Mouse (Mus musculus): ENCODE results near the gene Thap8.

The Thap8 gene

DNA sequence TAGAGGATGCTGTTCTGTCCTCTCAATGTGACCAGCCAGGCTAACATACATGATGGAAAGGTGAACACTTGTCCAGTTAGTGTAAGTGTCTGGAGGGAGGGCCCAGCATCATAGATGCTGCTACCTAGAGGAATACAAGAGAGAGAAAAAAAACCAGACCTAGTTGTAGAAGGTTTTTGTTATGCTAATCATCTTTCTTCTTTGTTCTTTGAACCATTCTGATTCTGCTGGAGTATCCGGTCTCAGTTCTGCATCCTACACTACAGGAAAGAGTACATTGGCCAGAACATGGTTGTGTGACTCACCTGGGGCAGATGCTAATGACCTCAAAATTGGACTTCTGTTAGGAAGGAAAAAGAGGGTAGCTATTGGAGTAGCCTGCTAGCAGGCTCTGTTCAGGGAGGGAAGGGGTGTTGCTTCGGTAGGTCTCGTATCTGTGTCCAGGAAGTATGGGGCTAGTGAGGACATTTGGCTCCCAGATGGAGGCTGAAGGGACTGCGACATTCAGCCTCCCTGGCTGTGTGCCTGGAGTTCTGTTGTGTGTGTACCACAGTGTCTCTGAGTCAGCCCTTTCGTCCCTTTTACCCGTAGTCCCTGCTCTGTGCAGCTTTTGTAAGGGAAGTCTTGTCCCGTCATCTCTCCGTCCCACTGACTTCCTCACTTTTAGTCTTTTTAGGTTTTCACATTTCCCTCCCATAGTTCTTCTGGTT is 7.0 kb downstream of the Thap8 start:
- peak; percentile 56 to 70 for DNase-seq

- no peak for DNase-seq
Measured at GRCm38 (mm10) chr7:30288046-30288445, 8.2 kb downstream of the Thap8 start.

- DNase-seq: no peak
Measured at GRCm38 (mm10) chr7:30289071-30289713, 9.3 kb downstream of the Thap8 start.

GRCm38 (mm10) chr7:30289714-30290399 is 10.0 kb downstream of the Thap8 start:
- no peak for DNase-seq

GRCm38 (mm10) chr7:30291215-30292131 is 11.6 kb downstream of the Thap8 start, which contains the start of gene Clip3:
Clip3 (plus strand) TSS chr7:30291728.
- DNase-seq: peak; percentile 55 to 62

DNA sequence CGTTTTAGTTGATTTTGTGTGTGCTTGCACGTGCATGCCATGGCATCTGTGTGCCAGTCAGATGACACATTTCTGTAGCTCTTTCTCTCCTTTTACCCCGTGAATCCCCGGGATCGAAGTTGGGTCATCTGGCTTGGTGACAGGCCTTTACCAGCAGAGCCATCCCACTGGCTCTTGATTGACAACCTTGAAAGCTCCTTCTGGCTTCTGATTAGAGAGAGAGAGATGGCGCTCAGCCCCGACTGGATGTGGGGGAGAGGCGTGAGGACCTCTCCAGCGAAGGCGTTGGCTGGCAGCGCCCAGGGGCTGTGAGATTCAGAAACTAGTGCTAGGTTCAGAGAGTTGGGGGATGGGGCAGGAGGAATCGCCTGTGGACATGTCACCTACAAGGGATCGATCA is 13.9 kb downstream of the Thap8 start:
- no peak for DNase-seq

DNA sequence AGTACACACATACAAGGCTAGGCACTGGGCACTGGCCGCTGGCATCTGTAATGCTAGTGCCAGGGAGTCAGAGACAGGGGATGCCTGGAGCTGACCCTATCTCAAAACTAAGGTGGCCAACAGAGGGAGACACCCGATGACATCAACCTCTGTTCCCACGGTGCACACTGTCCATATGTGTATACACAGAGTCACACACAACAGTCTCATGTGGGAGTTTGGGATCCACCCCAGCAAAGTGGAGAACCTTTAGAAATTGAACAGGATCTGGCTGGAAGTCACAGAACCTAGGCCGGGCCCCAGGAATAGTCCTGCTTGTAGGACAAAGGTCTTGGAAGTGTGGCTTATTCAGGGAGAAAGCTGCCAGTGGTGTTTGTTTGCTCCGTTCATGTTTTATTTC is 14.4 kb downstream of the Thap8 start:
- no peak for DNase-seq

DNA sequence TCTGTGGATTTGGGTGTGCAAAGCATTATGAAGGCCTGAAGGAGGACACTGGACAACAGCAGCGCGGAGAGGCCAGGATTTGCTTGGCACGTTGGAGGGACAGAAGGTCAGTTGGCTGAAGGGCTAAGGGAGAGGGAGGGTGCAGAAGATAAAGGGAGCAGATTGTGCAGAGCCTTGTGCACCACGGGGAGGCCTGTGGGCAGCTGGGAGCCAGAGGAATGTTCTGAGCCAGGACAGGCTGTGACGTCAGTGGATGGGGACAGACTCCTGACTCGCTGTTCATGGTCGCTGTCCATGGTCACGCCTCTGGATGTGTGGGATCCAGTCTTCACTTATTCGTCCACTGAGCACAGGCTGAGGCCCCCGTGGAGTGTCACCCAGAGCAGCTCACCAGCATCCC is 15.2 kb downstream of the Thap8 start:
- DNase-seq: peak in 1 of 2 experiments; percentile 64

DNA sequence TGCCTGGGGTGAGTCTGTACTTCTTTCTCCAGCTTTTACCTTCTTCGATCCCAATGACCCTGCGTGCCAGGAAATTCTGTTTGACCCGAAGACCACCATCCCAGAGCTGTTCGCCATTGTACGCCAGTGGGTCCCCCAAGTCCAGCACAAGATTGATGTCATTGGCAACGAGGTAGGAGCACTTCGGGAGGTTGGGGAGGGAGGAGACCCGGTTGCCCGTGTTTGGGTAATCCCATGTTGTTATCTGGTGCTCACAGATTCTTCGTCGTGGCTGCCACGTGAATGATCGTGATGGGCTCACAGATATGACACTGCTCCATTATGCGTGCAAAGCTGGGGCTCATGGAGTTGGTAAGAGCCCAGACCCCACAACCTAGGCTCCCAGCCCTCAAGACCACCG is 16.9 kb downstream of the Thap8 start:
- DNase-seq: no peak

- DNase-seq: no peak
Measured at GRCm38 (mm10) chr7:30297266-30297665, 17.4 kb downstream of the Thap8 start.

DNA sequence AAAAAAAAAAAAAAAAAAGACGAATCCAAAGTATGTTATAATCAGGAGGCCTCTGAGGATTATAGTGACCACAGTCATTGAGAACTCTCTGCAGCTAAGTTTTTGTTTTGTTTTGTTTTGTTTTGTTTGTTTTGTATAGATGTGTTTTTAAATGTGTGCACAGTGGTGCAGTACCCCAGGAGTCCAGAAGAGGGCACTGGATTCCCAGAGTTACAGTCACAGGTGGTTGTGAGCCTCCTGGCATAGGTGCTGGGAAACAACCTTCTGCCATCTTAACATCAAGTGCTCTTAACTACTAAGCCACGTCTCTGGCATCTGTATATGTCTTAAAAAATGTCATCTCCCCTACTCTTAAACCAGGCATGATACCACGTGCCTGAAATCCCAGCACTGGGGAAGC is 21.0 kb downstream of the Thap8 start:
- DNase-seq: peak in 1 of 2 experiments; percentile 45

DNA sequence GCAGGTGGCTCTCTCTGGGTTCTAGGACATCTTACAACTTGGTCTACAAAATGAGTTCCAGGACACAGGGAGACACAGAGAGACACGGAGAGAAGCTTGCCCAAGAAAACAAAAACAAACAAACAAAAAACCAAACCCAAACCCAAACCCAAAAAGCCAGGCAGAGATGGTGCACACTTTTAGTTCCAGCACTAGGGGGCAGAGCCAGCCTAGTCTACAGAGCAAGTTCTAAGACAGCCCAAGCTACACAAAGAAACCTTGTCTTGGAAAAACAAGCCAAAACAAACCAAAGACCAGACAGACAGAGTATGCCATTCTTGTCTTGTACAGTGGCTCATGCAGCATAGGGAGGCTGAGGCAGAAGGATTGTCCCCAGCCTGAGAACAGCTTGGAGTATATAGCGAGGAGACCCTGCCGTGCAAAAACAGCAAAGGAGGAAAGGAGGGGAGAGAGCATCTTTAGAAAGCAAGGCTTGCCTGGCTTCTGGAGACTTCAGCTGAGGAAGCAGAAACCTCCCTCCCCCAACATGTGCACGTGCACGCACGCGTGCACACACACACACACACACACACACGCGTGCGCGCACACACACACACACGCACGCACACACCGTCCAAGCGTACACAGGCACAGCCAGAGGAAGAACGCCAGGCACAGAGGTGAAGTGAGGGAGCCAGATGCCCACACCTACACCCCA is 26.3 kb downstream of the Thap8 start:
- no peak for DNase-seq

GRCm38 (mm10) chr7:30308076-30309005 is 28.4 kb downstream of the Thap8 start, which contains the start of gene Alkbh6:
Alkbh6 (plus strand) TSS chr7:30308717.
- DNase-seq: peak; percentile 96 to 99

GRCm38 (mm10) chr7:30309395-30310129 is 29.7 kb downstream of the Thap8 start:
- no peak for DNase-seq

GRCm38 (mm10) chr7:30310136-30310535 is 30.2 kb downstream of the Thap8 start:
- DNase-seq: peak in 1 of 2 experiments; percentile 63

- DNase-seq: peak; percentile 75 to 91
Measured at GRCm38 (mm10) chr7:30313666-30314320, 33.9 kb downstream of the Thap8 start.

- DNase-seq: peak; percentile 52 to 72
Measured at GRCm38 (mm10) chr7:30314721-30315155, 34.8 kb downstream of the Thap8 start, which contains the start of gene Syne4. Syne4 (plus strand) TSS chr7:30314807.

- no peak for DNase-seq
Measured at GRCm38 (mm10) chr7:30315559-30316529, 36.0 kb downstream of the Thap8 start.

All from kidney, postnatal 25 days (tissue).